Mouse (Mus musculus) brain, embryonic 14.5 days (tissue): Measurements from ENCODE around the gene Lepr.
"Not testable (repeated sequence)": the region's sequence is repeated elsewhere in the genome, so short reads cannot be mapped to it uniquely, and the experiment has no call there.

Source experiments
- CTCF ChIP-seq: fragments of 200-500 bp; IDR thresholded peaks from 2 replicates; pipeline ENCODE4 v1.5.1; 2012; ENCODE audit warnings: inconsistent platforms, mild to moderate bottlenecking, moderate library complexity, borderline replicate concordance; ENCODE audit not compliant: insufficient read depth, insufficient read length; ENCODE audit errors: extremely low read depth
- POLR2A ChIP-seq: fragments of 200-500 bp; IDR thresholded peaks from 2 replicates; pipeline ENCODE4 v1.6.1; 2012; ENCODE audit warnings: mild to moderate bottlenecking, inconsistent platforms, borderline replicate concordance; ENCODE audit not compliant: poor library complexity, insufficient read depth, insufficient read length, severe bottlenecking; ENCODE audit errors: extremely low read depth

- not testable (repeated sequence) for TF ChIP-seq CTCF, POLR2A
Measured at GRCm38 (mm10) chr4:101843923-101844322, 126.7 kb downstream of the Lepr start, which contains the start of gene B020004J07Rik.
